Mouse (Mus musculus): ENCODE data around the gene Kcng4.

The Kcng4 gene

DNA sequence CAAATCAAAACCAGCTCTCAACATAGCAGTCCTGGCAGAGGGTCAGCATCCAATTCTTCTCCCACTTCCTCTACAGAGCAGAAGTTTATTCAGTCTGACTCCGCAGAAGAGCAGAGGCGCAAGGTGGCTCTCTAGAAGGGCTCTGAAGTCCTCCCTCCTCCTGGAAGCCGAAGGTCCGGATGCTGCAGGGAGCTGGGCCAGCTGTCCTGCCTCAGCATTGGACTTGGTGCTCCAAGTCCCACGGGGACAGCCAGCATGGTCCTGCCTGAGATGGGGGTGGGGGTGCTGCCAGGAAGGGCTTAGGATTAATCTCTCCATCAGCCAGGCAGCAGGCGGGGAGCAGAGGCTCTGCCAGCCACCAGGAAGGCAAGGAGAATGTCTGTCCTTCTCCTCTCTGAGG is at the start of gene Kcng4:
TSS of gene Kcng4 (minus strand) at position 303 of the 400 bp plus-strand sequence.
- DNase-seq (ENCODE audit: low spot score), result no peak

DNA sequence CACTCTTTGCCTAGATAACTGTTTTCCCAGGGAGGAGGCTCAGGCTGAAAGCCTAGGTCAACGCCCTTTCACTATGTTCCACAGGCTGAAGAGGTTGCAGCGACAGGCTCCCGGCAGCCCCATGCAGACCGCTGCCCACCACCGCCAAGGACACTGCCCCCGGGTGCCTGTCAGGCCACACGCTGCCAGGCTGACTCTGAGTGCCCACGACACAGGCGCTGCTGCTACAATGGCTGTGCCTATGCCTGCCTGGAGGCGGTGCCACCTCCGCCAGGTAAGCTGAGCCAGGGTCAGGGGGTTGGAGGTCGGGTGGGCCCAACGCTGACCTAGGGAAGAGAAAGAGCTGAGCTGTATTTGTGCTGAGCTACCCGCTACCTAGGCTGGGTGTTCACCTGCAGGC is 43.7 kb upstream of the Kcng4 start:
- DNase-seq (ENCODE audit: low spot score), result no peak

- no peak for DNase-seq (ENCODE audit: low spot score)
These were observed 42.8 kb upstream of the Kcng4 start for GRCm38 (mm10) chr8:119678138-119678843.

DNA sequence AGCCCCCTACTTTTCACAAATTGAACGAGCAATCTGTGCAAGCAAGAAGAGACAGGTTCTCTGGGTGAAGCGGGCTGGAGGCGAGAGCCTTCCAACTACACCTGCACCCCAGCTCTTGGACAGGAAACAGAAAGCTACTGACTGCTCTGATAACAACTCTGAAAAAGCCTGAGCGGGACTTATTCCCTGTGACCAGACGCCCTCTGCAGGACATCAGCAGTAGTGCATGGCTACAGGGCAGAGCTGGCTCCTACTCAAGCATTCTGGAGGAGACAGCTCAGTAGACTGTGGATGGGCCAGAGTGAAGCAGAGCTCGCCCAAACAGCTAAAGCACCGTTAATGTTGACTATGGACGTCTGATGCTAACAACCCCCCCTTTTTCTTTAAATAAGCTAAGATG is 40.9 kb upstream of the Kcng4 start:
- DNase-seq (ENCODE audit: low spot score), result peak; percentile 47

DNA sequence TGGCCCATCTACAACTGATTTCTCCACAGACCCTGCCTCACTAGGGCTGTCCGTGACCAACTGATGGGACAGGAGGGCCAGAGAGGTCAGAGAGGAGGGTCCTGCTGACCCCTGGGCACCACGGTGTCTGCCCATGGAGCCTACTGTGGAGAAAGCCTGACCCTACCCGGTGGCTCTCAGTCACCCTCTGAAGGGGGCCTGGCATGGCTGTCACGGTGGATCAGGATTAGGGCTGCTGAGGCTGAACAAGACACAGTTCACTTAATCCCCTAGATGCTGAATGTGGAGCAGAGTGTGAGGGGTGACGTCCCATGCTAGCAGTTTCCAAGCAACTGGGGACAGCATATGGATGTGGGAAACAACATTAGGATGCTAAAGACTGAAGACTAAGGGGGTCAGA is 40.0 kb upstream of the Kcng4 start:
- no peak for DNase-seq (ENCODE audit: low spot score)

DNA sequence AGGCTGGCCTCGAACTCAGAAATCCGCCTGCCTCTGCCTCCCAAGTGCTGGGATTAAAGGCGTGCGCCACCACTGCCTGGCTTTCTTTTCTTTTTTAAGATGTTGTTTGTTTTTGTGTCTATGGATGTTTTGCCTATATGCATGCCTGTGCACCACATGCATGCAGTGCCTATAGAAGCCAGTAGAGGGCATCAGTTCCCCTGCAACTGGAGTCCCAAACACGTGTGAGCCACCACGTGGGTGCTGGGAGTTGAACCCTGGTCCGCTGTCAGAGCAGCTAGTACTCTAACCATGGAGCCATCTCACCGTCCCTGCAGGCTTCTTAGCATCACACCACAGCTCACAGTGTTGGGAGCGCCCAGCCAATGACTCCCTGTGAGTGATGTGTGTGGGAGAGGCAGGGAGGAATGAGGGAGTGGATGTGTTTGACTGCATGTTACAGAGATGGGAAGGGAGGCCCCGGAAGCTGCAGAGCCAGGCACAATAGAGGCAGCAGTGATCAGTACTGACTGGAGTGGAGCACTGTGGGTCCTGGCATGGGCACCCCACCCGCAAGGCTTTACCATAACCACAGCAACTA is 38.6 kb upstream of the Kcng4 start:
- DNase-seq (ENCODE audit: low spot score), result no peak

DNA sequence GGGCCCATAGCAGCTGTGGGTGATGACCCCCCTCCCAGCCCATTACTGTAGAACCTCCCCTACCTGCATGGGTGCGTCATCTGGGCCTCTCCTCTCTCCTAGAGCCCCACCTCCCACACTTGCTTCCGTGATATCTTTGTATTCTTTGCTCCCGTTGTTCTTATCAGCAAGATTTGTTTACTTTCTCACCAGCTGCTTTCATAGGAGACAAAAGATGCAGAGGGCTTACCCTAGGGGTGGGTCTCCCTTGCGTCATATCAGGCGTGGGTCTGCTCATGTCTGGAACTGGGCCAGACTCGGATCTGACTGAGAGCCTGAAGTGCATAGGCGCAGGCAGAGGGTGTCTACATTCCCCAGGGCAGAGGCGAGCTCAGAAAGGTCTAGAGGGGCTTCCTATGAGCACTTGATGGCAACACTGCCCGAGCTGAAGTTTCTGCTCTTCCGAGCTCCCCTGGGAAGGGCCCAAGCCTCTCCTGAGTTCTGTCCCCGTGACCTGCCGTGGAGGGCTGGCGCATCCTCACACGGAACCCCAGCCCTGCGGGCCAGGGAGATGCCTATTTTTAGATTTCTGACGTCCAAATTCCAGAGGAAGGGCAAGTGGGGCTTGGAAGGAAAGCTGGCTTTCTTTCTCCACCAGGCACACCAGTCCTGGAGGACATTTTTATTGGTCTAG is 35.1 kb upstream of the Kcng4 start:
- DNase-seq (ENCODE audit: low spot score), result no peak

- DNase-seq (ENCODE audit: low spot score), result no peak
These were observed 33.8 kb upstream of the Kcng4 start for GRCm38 (mm10) chr8:119669284-119669683.

GRCm38 (mm10) chr8:119668447-119668846 is 33.0 kb upstream of the Kcng4 start:
- no peak for DNase-seq (ENCODE audit: low spot score)

DNA sequence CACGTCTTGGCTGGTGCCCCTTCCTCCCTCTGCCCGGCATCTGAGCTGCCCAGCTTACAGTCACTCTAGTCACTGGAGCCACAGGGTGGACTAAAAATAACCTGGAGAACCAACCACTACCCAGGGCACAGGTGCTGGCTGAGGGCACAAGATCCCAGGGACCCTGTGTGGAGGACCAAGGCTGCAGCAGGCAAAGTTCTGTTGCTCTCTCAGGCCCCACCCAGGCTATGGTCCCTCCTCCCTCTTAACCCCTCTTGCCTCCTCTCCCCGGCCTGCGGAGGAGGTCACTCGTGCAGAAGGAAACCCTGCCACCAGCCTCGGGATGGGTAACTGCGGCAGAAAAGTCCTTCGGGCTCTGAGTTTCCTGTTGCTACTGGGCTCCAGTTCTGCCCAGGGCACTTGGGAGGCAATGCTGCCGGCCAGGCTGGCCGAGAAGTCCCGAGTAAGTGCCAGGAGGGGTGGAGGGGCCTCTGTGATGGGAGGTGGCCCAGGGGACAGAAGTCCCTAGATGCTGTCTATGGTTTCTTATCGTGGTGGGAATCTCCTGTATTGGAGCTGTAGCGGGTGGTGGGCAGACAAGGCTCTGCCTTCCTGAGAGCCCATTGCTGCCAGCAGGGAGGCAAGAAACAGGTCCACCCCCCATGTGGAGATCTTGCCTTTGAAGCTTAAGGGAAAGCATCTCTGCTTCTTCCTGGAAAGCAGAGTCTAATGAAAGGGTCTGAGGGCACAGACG is 30.9 kb upstream of the Kcng4 start, which contains the start of gene Wfdc1:
TSS of gene Wfdc1 (plus strand) at position 147 of the 733 bp plus-strand sequence.
- no peak for DNase-seq (ENCODE audit: low spot score)

- DNase-seq (ENCODE audit: low spot score), result no peak
These were observed 29.8 kb upstream of the Kcng4 start for GRCm38 (mm10) chr8:119665270-119665669.

DNA sequence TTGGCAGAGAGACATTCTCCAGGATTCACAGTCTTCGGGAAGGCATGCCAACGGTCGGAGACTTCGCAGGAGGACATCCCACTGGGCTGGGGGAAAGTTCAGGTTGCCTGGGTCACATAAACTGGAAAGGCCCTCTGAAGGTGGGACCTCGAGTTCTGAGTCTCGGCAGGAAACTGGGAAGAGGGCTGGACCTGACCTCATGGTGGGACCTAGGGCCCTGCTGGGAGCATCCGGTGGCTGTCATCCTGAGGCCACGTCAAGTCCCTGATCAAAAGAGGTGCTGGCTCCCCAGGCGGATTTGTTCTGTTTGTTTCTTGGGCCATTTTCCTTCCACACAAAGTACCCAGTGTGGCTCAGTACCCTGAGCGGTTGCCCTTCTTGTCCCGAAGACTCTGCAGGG is 28.0 kb upstream of the Kcng4 start:
- no peak for DNase-seq (ENCODE audit: low spot score)

- DNase-seq (ENCODE audit: low spot score), result no peak
These were observed 26.4 kb upstream of the Kcng4 start for GRCm38 (mm10) chr8:119661892-119662291.

GRCm38 (mm10) chr8:119661081-119661480 is 25.6 kb upstream of the Kcng4 start:
- DNase-seq (ENCODE audit: low spot score), result no peak

DNA sequence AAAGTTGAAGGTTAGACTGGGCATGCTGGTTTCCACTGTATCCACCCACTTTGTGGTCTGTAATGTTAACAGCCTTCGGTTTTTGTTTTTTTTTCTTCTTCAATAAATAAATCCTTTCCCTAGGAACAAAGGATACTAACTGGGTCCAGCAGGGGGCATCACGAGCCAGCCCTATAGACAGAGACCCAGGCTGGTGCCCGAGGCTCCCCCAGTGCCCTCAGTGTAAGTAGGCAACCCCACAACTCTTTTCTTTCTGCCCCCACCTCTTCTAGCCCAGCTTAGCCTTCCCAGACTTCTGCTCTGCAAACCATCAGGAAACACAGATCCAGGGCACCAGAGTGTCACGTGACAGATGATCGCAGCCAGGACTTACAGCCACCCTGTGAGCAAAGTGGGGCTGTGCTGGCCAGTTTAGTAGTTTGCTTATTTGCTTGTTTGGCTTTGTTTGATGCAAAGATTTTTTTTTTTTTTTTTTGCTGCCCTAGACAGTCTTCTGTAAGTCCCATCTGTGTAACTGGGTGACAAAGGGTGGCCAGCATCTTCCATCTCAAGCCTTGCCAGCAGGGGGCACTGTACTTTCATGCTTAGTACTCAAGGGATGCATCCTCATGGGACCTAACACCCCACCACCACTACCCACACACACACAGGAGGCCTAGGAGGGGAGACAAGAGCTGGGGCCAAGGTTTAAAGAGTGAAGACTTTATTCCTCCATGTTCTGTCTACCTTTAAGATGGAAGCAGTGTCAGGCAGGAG is 21.4 kb upstream of the Kcng4 start:
- DNase-seq (ENCODE audit: low spot score), result no peak

GRCm38 (mm10) chr8:119651324-119651723 is 15.8 kb upstream of the Kcng4 start:
- no peak for DNase-seq (ENCODE audit: low spot score)

GRCm38 (mm10) chr8:119646846-119647245 is 11.4 kb upstream of the Kcng4 start:
- no peak for DNase-seq (ENCODE audit: low spot score)

GRCm38 (mm10) chr8:119646197-119646596 is 10.7 kb upstream of the Kcng4 start:
- DNase-seq (ENCODE audit: low spot score), result no peak

DNA sequence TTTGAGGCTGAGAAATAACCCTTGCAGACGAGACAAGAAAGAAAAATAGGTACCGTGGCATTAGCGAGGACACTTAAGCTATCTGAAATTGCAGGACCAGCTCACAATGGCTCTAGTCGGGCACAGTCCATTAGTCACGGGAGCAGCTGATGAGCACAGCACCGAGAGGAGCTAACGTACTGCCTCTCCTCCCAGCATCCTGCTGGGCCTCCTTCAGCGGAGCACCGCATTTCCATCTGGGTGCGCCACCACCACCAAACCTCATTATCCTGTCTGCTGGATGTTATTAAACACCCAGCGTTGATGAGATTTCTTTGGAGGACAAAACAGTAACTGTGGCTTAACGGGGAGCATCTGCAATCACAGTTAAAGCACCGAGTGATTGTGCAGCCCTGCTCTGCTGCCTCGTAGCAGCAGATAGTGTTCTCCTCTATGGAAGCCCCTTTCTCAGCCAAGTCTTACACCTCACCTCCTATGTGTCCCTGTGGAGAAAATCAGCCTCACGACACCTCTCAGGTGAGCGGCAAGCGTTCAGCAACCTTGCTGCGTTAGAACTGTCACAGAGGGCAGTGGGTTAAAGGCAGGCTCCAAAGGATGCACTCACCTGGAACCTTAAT is 9.6 kb upstream of the Kcng4 start:
- no peak for DNase-seq (ENCODE audit: low spot score)

DNA sequence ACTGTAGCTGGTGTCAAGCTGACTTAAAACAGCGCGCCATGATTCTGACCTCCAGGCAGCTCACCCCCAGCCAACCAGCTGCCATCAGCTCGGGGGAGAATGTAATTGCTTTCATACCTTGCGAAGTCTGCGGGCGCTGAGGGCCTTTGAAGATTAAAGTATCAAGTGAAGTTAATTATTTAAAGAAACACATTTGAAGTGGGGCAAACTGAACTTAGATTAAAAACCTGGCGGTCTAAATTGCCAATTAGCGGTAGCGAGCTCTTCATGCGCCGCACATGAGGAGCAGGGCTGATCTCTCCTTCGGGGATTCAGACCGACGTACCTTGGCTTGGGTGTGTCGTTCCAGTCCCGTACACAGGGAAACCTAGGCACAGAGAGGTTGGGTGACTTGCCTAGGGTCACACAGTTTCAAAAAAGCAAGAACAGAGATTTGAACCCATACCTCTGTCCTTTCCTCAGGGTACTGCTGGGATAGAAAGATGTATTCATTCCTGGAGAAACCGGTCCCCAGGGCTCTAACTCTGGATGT is 9.0 kb upstream of the Kcng4 start:
- DNase-seq (ENCODE audit: low spot score), result no peak

DNA sequence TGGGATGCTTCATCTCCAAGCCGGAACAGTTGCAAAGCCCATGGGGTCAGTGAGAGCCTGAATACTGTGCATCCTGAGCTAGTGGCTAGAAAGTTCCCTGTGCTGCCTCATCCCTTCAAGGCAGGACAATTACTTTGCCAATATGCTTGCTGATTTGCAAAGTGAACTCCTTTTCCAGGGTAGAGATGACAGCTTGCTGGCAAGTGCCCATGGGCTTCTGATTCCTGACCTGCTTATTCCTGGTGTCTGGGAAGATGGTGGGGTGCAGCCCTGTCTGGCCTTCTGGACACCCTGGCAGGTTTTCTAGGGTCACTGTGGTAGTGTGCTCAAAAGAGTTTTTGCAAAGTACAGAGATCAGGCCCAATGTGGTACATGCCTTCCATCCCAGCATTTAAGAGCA is 7.5 kb upstream of the Kcng4 start:
- no peak for DNase-seq (ENCODE audit: low spot score)
